Mouse (Mus musculus) heart, embryonic 16.5 days (tissue): ENCODE data around the gene Vps54. TPM values are rescaled to one million over a fixed set of nuclear protein-coding genes. Genes with fewer than 3 reads are reported as not detected.
"Not testable (repeated sequence)": the region's sequence is repeated elsewhere in the genome, so short reads cannot be mapped to it uniquely, and the experiment has no call there.

ENCODE experiments used
- ATAC-seq: fragments of 200-750 bp; cut with Nextera tagmentation; replicated peaks from 2 replicates; pipeline ENCODE4 v1.8.0; 2017; ENCODE audit warnings: moderate number of reproducible peaks; ENCODE audit not compliant: insufficient read depth, low FRiP score; ENCODE audit errors: extremely low read depth
- H3K27ac ChIP-seq: fragments of 300-500 bp; sonication (generic); 2 replicates; pipeline ENCODE4 v1.5.1; 2014; ENCODE audit warnings: mild to moderate bottlenecking, low read length, control low read depth, moderate library complexity
- H3K27me3 ChIP-seq: fragments of 300-500 bp; sonication (generic); 2 replicates; pipeline ENCODE4 v1.6.1; 2014; ENCODE audit warnings: low read length, mixed read lengths; ENCODE audit not compliant: control insufficient read depth, insufficient read depth
- H3K36me3 ChIP-seq: fragments of 300-500 bp; sonication (generic); 2 replicates; pipeline ENCODE4 v1.6.1; 2014; ENCODE audit not compliant: control insufficient read depth, insufficient read depth
- H3K4me1 ChIP-seq: fragments of 300-500 bp; sonication (generic); 2 replicates; pipeline ENCODE4 v1.6.1; 2014; ENCODE audit warnings: low read length, mixed read lengths; ENCODE audit not compliant: control insufficient read depth, insufficient read depth
- H3K4me2 ChIP-seq: fragments of 300-500 bp; sonication (generic); 2 replicates; pipeline ENCODE4 v1.6.1; 2014; ENCODE audit warnings: low read depth, mild to moderate bottlenecking, control low read depth, low read length
- H3K4me3 ChIP-seq: fragments of 300-500 bp; sonication (generic); 2 replicates; pipeline ENCODE4 v1.5.1; 2014; ENCODE audit warnings: mild to moderate bottlenecking, control low read depth, low read length
- H3K9ac ChIP-seq: fragments of 300-500 bp; sonication (generic); 2 replicates; pipeline ENCODE4 v1.6.1; 2014; ENCODE audit warnings: low read length, control low read depth
- H3K9me3 ChIP-seq: fragments of 300-500 bp; sonication (generic); replicated peaks from 2 replicates; pipeline ENCODE4 v1.6.1; 2016; ENCODE audit warnings: low read length; ENCODE audit not compliant: control insufficient read depth
- WGBS: fragments of 180-500 bp; shearing (Covaris S2); extraction: QIAGEN DNeasy Blood & Tissue Kit; methylation state at CpG from one replicate; pipeline ENCODE4 v1.1.7; 2014; 5-methylcytosine and 5-hydroxymethylcytosine counted together
- polyA plus RNA-seq: library from polyadenylated mRNA; unstranded; fragments of >200 nt; fragmentation: Nextera tagmentation; extraction: Ambion mirVana; gene quantifications from 2 replicates; pipeline ENCODE4 v1.2.1, GENCODE M21; 2015

Gene Vps54
- polyA plus RNA-seq, 1 experiment from 2014 or later: 7.0 TPM

DNA sequence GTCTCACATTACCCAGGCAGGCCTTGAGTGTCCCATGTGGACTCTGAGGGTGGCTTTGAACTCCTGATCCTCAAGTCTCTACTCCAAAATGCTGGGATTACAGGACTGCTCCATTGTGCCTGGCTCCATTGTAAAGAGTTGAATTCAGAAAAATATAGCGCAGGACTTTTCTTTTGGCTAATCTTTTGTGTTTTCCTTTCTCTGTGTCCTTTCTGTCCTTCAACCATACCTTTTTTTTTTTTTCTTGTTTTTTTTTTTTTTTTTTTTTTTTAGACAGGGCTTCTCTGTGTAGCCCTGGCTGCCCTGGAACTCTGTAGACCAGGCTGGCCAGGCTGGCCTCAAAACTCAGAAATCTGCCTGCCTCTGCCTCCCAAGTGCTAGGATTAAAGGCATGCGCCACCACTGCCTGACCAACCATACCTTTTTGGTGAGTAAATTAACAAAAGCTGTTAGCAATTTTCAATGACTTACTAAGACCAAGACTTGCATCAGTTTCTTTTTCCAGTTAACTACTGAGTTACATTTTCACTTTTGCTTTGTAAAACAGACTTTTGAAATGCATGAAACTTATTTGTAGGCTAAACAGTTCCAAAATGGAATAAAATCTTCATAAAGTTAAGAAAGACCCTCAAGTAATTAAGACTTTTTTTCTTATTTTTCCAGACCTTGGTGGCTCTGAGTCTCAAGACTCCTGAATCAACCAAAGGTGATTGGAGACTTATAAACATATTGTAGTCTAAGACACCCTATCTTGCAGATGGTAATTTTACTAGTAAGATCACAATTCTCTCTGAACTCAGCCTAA is 1.4 kb upstream of the Vps54 start:
- Histone ChIP-seq H3K4me1 (peaks cover 11% of the 10 kb centered on the region), H3K27ac (no peak overlapping the region), H3K9ac (peak overlapping the region; percentile 94), H3K4me3 (peak overlapping the region; percentile 95), H3K9me3 (no peaks in the 10 kb centered on the region), H3K36me3 (no peaks in the 10 kb centered on the region), H3K4me2 (peak overlapping the region; percentile 72), H3K27me3 (no peaks in the 10 kb centered on the region)
- no peak for ATAC-seq
- WGBS: 95% methylated on average over 2 of the region's 2 CpGs

DNA sequence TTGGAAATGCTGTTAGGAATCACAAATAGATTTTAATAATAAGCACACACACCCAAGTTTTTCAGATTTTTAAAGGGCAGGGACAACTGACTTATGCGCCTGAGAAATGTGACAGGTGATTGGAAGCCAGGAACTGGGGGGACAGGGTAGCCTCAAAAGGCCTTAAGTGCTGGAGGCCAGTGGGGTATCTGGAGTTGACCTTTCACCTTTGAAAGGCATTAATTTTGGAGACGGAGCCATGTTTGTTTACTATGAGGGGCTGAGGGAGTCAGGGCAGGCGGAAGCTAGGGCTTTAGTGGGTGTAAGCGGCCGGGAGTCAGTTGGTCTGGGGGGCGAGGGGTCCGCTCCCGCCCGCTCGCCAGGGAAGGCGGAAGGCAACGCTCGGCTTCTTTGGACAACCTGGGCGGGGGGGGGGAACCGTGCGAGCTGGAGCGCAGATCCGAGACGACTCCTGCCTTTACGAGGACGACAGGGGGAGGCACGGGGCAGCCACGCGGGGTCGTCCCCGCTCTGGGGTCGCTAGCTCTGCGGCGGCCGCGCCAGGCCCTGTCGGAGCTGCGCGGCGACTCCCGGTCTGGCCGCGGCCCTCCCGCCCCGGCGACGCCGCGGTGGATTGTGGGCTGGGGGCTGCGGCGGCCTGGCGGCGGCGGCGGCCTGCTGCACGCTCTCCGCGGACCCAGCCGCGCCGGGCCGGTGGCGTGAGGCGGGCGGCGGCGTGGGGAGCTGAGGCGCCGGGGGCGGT is 631 bp upstream of the Vps54 start:
- WGBS: under 1% methylated on average over 52 of the region's 65 CpGs
- no peaks in the 10 kb centered on the region for H3K9me3 ChIP-seq
- H3K4me1 ChIP-seq: peaks cover 11% of the 10 kb centered on the region
- peak overlapping the region; percentile 94 for H3K9ac ChIP-seq
- peak overlapping the region; percentile 95 for H3K4me3 ChIP-seq
- H3K27me3 ChIP-seq: no peaks in the 10 kb centered on the region
- peak; percentile 89 for ATAC-seq
- H3K4me2 ChIP-seq: peak overlapping the region; percentile 72
- H3K36me3 ChIP-seq: no peaks in the 10 kb centered on the region
- H3K27ac ChIP-seq: peak overlapping the region; percentile 97

DNA sequence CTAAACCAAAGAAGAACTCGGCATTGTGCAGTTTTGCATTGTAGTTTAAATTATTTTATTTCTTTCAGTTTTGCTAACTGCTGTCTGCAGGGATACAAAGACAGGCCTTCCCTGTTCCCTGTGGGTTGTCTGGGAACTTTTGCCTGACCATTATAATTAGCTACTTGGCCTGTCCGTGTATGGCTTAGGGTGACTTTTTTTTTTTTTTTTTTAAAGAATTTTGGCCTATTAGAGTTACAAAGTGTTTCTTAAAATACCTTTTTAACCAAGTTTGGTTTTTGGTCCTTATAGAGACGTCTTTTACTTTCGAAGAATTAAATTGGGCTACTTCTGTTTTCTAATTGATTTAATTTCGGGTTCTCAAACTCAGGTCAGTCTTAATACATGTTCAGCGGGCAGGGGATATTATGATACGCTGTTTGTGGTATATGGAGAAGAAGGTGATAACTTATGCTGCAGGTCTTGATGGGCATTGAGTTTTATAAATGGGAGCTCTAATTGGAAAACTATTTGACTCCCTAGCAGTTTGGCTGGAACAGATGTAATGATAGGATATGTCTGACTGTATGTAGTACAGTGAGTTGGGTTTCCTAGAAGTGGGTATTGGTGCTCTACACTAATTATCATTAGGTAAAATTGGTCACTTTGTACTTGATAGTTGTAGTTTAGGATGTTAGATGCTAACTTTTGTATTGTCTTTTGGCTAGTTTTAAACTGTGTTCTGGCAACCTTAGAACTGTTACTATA is 855 bp downstream of the Vps54 start:
- 20% methylated on average over 7 of the region's 7 CpGs for WGBS
- ATAC-seq: no peak

DNA sequence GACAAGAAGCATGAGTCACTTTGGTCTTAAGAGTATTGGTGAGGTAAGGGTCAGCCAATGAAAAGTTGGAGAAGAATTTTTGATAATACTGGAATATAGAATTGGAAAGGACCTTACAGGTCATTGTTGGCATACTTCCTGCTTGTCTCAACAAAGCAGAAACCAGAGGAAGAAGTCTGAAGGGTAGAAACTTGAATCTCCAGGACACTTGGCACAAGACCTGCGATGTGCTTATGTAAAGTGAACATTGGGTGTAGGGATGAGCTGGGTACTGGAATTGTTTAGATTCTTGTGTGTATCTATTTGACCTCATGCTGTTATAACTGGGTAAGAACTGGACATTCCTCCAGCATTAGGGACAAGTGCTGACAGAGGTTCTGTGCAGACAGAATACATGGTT is 2.3 kb downstream of the Vps54 start:
- Histone ChIP-seq H3K9me3 (no peaks in the 10 kb centered on the region), H3K36me3 (peaks cover 2% of the 10 kb centered on the region; the same call in 1 of the 2 replicates), H3K9ac (no peak overlapping the region), H3K4me2 (peak overlapping the region; percentile 0; the same call in 1 of the 2 replicates), H3K4me1 (peaks cover 13% of the 10 kb centered on the region), H3K27me3 (no peaks in the 10 kb centered on the region), H3K4me3 (no peak overlapping the region), H3K27ac (no peak overlapping the region)
- WGBS: 60% methylated on average over 1 of the region's 1 CpGs
- no peak for ATAC-seq

More for the DNA sequence above, 855 bp downstream of the Vps54 start:
- H3K36me3 ChIP-seq: no peaks in the 10 kb centered on the region
- no peaks in the 10 kb centered on the region for H3K9me3 ChIP-seq
- peaks cover 13% of the 10 kb centered on the region for H3K4me1 ChIP-seq
- no peaks in the 10 kb centered on the region for H3K27me3 ChIP-seq
- peak overlapping the region; percentile 97 for H3K27ac ChIP-seq
- peak overlapping the region; percentile 95 for H3K4me3 ChIP-seq
- H3K9ac ChIP-seq: peak overlapping the region; percentile 94
- H3K4me2 ChIP-seq: peak overlapping the region; percentile 72

DNA sequence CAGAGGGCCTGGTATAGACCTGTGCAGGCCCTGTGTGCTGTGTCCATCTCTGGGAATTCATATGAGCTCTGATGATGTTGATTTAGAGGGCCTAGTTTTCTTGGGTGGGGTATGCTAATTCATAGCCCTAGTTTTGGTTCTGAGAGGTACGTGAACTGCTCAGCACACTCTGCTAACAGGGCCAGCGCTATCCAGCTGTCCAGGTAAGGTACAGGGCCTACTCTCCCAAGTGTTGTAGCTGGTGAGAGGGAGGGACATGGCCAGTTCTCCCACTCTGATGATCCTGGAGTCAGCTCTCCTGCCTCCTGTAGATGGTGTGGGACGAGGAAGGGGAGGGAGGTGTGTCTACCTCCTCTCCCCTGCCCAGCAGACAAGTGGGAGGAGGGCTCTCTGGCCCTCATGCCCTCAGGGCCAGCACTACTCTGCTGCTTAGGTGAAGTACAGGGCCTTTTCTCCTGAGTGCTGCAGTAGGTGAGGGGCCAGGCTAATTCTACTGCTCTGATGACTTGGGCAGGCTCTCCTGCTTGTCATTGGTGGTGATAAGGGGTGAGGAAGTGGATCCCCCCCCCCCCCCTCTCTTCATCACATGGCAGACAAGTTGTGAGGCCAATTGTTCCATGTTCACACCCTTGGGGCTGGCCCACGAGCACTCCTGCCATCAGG is 8.3 kb downstream of the Vps54 start:
- peaks cover 4% of the 10 kb centered on the region; the same call in 1 of the 2 replicates for H3K36me3 ChIP-seq
- H3K4me2 ChIP-seq: no peak overlapping the region
- H3K9me3 ChIP-seq: no peaks in the 10 kb centered on the region
- no peaks in the 10 kb centered on the region for H3K27me3 ChIP-seq
- H3K4me3 ChIP-seq: no peak overlapping the region
- no peak overlapping the region for H3K9ac ChIP-seq
- no peak overlapping the region for H3K27ac ChIP-seq
- H3K4me1 ChIP-seq: peaks cover 14% of the 10 kb centered on the region
- ATAC-seq: peak; percentile 23; the same call in 1 of the 2 replicates
- WGBS: 55% methylated on average over 4 of the region's 4 CpGs

DNA sequence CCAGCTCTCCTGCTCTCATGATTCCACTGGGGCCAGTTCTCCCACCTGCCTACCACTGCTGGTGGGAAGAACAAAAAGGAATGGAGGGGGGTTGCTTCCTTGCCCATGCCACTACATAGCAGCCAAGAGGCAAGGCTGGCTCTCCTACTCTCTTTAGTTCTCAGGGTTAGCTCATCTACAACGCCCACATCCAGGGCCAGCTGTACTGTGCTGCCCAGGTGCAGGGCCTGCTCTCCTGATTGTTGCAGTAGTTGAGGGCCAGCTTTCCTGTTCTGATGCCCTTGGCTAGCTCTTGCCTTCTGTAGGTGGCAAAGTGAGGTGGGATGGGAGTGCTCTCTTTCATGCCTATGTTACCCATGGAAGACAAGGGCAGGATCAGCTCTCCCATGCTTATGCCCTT is 8.9 kb downstream of the Vps54 start:
- WGBS: 81% methylated on average over 1 of the region's 1 CpGs
- Histone ChIP-seq H3K36me3 (peaks cover 4% of the 10 kb centered on the region; the same call in 1 of the 2 replicates), H3K4me3 (no peak overlapping the region), H3K27me3 (no peaks in the 10 kb centered on the region), H3K9ac (no peak overlapping the region), H3K27ac (no peak overlapping the region), H3K4me1 (peaks cover 17% of the 10 kb centered on the region), H3K9me3 (no peaks in the 10 kb centered on the region), H3K4me2 (no peak overlapping the region)
- no peak for ATAC-seq

DNA sequence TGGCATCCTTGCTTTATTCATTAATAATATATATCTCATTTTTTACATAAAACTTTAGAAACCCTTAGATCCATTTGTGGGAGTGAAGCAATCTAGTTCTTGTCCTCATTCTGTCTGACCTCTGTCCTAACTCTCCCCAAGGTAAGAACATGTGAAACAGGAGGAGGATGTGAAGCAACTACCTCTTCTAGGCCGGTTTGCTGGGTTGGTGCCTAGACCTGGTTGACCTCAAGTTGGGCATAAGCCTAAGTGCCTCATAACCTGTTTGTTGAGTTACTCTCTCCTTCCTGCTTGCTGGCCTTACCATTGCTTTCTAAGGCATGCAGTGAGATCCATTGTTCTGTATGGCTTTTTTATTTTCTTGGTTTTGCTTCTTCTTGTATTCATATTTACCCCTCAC is 11.3 kb downstream of the Vps54 start:
- Histone ChIP-seq H3K36me3 (peaks cover 4% of the 10 kb centered on the region; the same call in 1 of the 2 replicates), H3K27me3 (no peaks in the 10 kb centered on the region)
- no peak for ATAC-seq

DNA sequence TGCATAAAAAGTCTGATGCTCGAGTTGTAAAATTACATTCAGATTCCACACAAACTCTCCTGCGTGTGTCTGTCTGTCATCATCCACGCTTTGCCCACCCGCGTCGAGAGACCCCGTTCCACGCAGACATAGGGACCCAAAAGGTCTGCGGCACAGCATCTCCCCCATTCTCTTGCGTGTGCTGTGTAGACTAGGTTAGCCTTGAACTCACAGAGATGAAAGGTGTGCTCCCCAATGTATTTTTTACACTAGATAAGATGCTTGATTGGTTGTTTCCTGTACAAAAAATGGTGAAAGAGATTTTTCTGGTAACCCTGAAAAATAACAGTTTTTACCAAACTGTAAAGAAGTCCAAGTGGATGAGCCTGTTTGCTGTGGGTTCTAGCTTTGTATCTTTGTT is 19.5 kb downstream of the Vps54 start:
- H3K4me2 ChIP-seq, H3K9me3 ChIP-seq, H3K9ac ChIP-seq, H3K36me3 ChIP-seq, H3K4me1 ChIP-seq, H3K4me3 ChIP-seq, ATAC-seq, H3K27ac ChIP-seq, H3K27me3 ChIP-seq: not testable (repeated sequence)
- WGBS: 97% methylated on average over 10 of the region's 10 CpGs

More for the DNA sequence above, 11.3 kb downstream of the Vps54 start:
- H3K9me3 ChIP-seq: no peaks in the 10 kb centered on the region
- H3K27ac ChIP-seq: no peak overlapping the region
- H3K4me3 ChIP-seq: no peak overlapping the region
- H3K4me2 ChIP-seq: no peak overlapping the region
- 94% methylated on average over 1 of the region's 1 CpGs for WGBS
- H3K4me1 ChIP-seq: peaks cover 15% of the 10 kb centered on the region
- H3K9ac ChIP-seq: no peak overlapping the region
